Mouse (Mus musculus): ENCODE results near the gene Sycn.

The Sycn gene

DNA sequence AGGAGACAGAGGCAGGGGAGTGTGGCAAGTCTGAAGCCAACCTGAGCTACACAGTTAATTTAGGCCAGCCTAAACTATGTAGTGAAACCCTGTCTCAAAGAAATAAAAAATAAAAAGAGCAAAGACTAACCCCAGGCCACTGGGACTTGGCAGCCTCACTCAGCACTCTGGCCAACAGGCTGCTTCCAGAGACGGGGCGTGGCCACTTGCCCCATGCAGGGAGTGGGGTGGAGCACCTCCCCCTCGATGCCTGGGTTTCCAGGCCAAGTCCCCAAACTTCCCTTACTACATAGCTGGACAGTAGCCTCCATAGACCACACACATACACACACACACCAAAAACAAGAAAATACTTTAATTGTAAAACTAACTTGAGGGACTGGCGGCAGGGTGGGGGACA lies 17.8 kb downstream of the Sycn start:
- DNase-seq (ENCODE audit: low spot score) = peak; percentile 82

DNA sequence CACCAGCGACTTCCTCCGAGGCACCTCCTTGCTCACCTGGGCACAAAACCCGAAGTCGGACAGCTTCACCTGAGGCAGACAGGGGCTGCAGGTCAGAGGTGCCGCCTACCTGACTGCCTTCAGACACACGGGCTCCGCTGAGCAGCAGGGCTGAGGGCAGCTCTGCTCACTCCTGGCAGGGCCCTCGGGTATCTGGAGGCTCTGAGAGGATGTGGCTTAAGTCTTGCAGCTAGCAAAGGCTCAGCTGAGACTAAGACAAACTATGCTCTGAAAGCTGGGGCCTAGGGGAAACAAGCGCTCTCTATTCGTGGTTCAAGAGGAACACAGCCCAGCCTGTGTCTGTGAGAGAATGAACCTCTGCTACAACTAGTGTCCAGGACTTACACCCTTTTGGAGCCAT lies 20.2 kb downstream of the Sycn start:
- DNase-seq (ENCODE audit: low spot score) = no peak

DNA sequence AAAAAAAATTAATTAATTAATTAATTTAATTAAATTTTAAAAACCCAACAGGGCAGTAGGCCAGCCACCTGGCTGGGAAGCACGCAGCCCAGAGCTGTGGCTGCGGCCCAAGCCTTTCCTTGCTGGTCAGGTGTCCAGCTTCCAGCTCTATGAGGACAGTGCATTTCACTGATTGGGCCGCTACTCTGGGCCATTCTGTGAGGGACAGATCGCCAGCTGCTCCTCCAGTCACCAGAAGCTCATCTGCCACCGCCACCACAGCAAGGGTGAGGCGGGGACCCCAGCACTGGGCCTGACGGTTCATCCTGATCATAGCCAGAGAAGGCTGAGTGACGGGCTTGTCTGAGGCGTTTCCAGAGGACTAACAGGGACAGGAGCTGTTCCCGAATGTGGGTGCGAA lies 21.3 kb downstream of the Sycn start:
- DNase-seq (ENCODE audit: low spot score) = no peak

DNA sequence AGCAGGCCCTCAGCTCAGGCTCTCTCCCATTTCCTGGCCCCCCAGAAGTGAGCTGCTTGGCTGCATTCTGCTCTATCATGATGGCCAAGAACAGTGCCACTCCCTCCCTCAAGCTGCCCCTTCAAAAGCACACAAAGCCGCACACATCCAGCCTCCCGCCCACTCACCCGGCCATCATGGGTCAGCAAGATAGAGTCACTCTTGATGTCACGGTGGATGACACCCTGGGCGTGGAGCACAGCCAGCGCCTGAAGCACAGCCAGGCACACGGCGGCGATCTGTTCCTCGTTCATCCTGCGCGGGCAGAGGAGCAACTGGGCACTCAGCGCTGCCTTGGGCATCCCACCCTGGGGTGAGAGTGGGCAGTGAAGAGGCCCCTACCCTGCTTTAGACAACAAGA lies 21.7 kb downstream of the Sycn start:
- no peak for DNase-seq (ENCODE audit: low spot score)

DNA sequence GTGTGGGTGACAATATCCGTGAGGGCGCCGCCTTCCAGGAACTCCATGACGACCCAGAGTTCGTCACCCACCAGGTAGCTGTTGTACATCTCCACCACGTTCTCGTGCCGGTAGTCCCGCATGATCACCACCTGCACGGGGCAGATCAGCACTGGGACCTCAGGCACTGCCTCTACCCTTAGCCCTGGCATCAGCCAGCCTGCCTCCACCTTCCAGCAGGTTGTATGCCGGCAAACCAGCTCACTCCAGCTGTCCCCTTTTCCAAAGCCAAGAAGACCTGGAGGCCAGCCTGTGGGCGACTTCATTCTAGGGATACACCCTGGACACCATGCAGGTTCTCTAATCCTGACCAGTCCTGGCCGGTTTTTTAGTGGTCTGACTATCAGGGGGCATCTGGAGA lies 22.3 kb downstream of the Sycn start:
- no peak for DNase-seq (ENCODE audit: low spot score)

DNA sequence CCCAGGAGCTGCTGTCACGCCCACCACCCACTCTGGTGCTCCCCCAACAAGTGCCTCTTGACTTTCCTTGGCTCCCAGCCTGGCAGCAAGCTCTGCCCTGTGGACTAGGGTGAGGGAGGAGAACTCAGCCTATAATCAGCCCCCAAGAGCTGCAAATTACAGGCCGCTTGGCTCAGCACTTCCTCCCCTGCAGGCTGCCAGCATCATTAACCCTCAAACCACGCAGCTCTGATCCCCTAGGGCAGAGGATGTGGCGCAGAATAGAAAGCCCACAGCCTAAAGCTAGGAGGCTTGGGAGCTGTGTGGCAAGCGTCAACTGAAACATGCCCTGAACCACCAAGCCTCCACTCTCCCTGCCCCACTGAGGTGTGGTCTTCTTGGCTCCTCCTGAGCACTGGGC lies 24.7 kb downstream of the Sycn start:
- DNase-seq (ENCODE audit: low spot score) = no peak

DNA sequence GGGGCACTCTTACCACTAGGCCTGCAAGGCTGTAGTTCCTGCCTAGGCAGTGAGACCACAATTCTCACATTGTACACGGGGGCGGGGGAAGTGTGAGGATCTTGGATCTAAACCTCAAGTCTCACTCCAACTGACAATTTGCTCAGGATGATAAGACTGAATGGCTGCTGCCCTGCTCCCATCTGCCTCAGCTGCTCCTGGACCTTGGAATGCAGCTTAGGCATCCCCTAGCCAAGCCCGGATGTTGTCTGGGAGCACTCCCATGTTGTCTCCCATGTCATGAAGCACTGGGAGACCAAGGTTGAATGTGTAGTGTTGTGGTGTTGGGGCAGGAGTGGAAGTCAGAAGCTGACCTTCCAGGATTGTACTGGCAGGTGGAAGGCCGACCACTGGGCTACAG lies 26.9 kb downstream of the Sycn start:
- DNase-seq (ENCODE audit: low spot score) = no peak

DNA sequence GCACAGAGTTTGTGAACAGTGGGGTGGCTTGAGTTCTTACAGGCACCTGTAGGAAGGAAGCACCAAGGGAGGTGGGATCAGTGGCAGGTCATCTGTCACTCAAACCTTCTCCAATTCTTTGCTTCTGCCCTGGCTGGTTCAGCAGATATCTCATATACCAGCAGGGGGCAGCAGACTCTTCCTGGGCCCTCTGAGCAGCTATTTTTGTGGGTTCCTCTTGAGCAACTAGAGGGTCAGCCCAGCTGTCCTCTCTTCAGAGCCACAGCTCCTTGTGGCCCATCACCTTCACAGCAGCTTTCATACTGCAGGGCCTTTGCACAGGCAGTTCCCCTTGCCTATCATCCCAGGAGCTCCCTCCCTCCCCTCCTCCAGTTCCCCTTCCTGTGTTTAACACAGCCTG lies 27.6 kb downstream of the Sycn start:
- DNase-seq (ENCODE audit: low spot score) = peak; percentile 65

DNA sequence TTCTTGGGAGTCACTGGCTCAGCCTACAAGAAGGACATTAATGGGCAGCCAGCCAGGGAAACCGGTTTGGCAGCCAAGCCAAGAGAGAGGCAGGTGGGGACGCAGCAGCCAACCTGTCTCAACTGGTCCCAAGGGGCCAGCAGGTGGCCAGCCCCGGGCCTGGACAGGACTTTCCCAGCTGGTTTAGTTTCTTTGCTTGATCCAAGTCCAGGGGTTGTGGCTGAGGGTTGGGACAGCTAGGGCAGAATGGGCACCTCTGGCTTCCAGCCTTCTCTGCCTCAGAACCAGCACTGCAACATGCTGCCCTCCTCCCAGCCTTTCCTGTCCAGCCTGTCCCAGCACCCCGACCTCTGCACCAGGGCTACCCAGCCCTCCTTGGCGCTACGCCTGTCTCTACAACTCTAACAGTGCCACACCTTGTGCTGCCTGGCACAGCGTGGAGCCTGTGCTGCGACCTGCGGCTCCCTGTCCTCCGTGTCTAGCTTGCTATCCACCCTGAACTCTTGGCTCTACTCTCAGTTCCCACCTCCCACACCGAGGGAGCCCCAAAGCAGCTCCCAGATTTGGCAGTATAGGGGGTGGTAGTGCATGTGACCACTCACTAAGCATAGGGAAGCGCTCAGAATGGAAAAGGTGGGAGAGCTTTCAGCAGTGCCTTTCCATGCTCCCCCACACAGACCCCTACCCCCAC lies 29.8 kb downstream of the Sycn start:
- DNase-seq (ENCODE audit: low spot score) = peak; percentile 9

DNA sequence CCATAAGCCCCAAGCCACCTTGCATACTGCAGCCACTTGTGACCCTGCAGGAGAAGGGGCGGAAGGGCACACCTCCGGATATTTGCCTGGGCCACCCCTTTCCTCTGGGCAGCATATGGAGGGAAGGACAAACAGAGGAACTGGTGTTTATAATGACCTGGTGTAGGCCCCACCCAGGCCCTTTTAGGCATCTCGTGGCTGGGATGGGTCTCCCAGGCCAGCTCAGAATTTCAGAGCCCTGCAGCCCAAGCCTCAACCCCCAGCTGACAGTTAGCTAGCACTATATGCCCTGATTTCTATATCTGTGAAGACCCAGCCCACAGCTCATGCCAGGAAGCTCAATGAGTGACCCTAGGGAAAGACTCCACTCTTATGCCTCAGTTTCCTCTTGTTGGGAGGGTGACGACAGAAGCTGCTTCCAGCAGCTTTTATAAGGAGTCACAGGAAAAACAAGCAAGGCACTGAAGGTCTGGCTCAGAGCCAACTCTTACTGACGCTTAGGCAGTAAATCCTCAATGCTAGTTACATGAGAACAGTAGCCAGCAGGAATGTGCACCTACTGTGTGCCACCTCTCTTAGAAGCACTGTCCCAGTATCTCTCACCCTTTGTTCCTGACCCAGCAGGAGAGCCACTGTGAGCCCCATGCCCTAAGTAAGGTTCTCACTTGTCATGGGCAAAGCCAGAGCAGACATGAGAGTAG lies 30.4 kb downstream of the Sycn start:
- peak; percentile 39 for DNase-seq (ENCODE audit: low spot score)

DNA sequence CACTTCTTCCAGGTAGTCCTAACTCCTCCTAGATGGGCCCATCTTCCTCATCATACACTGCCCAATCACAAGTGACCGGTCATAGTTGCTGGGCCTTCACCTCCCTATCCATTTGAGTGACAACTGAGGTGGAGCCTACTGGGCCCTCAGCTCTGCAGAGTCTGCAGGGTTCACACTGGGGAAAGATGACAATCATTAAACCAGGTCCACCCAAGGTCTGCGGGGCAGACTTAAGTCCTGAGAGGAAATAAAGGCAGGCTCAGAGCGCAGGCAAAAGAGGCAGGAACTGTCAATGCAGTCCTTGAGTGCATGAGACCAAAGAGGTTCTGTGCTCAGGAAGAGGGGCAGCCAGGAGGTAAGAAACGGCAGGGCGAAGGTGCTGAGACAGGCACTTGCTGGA lies 32.0 kb downstream of the Sycn start:
- no peak for DNase-seq (ENCODE audit: low spot score)

DNA sequence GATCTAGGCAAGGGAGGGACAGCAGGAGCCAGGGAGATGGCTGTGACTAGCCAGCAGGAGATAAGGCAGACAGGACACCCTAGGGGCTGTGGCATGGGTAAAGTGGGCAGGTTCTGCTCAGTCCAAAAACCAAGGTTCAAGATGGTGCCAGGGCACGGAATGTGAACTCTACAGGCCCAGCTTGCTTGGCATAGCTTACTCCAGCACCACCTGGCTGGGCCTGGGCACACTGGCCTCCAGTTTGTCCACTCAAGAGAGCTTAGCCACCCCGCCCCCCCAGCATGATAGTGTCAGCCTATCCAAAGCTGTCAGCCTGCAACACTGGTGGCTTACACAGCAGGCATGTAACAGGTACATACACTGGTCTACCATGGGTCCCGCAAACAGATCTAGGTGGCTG lies 32.6 kb downstream of the Sycn start:
- DNase-seq (ENCODE audit: low spot score) = no peak

DNA sequence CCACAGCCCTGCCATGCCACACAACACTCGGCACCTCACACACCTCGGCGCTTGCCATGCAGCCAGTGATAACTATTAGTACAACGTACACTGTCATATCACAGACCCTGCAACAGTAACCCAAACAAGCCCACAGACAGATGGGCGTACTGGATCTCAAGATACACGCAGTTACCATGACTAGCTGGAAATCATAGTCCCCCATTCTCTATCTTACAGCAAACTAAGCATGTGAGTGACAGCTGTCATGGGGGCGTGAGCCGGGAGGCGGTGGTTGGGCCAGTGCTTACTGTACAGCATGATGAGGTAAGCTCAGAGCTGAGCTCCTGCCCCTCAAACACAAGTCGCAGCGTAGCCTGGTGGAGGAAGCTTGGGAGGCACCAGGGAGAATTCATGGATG lies 34.9 kb downstream of the Sycn start:
- DNase-seq (ENCODE audit: low spot score) = no peak

DNA sequence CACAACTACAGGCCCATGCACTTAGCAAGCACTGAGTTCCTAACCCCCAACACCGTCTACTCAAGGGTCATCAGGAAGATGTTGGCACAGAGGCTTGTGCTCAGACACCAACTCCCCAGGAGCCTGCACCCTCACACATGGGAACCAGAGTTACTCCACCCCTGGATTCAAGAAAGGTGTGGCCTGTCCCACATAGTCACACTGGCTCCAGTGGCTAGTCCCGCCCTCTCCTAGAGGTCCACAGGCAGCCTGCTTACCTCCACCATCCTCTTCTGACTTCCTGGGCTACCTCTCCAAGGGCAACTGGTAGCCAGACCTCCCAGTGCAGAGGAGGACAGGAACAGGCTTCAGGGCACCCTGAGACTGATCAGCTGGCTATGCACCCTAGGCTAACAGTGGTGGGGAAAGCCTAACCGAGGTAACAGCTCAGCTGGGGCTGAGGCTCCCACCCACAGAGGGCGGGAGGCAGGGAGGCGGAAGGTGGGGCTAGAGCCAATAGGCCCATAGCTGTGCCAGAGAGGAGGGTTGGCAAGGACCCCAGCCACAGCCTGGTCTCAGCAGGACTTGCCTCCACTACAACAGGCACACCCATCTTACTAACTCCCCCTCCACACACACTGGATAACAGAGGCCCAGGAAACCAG lies 35.7 kb downstream of the Sycn start:
- DNase-seq (ENCODE audit: low spot score) = no peak

DNA sequence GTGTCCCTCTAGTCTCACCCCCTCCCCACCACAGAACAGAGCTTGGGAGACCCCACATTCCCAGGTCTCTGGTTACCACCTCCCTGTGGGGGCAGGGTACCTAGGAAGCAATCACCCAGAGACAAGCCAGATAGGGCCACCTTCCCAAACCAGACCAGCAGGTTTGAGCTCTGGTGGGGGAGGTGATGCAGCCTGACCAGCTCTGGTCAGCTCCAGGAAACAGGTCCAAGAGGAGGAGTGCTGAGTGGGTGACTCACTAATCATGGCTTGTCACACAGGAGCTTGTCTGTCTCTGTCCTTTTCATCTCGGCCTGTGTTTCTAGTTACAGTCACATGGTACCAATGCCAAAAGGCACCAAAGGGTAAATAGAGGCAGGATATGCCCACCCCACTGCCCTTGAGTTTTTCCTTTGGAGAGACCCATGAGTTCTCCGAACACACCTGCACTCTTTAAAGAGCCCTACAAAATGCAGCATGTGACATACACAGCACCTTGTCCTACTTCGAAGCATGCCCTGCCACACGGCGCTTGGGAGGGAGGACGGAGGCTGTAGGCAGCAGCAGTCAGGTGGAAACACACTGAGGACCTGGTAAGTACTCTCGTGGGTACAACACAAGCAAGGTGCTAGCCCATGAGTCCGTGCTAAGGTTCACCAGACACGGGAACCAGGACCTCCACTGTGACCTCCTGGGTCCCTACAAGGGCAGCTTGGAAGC lies 37.3 kb downstream of the Sycn start:
- no peak for DNase-seq (ENCODE audit: low spot score)

DNA sequence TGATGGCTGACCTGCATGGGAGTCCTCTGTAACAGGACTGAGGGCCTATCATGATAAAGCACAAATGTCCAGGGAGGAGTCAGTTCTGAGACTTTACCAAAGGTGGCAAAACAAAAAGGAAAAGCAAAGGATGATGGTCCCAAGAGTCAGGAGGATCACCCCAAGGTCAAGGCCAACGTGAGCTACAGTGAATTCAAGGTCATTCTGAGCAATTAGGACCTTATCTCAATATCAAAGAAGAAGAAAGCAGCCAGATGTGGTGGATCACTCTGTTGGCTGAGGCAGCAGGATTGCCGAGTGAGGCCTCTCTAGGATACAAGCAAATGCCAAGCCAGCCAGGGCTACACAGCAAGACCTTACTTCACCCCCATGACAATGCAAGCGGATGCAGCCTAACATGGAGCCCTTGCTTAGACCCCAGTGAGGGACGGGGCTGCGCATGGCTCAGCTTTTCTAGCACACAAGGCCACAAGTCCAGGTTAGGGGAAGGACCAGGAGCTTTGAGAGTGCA lies 37.9 kb downstream of the Sycn start:
- DNase-seq (ENCODE audit: low spot score) = no peak

DNA sequence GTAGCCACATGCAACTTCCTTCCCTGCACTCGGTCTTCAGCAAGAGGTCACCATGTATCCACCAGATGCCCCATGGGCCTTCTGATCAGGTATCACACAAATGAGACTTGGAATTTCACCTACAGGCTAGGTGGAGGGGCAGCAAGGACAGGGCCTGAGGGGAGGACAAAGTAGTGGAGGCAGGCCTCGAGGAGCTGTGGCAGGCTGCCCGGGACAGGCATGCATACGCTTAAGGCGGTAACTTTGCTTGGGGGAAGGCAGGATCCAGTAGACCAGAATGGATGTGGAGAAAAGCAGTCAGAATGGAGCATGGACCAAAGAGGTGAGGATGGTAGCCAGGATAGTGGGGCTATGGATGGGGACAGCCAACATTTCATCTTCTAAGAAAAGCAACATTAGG lies 39.1 kb downstream of the Sycn start:
- DNase-seq (ENCODE audit: low spot score) = no peak

DNA sequence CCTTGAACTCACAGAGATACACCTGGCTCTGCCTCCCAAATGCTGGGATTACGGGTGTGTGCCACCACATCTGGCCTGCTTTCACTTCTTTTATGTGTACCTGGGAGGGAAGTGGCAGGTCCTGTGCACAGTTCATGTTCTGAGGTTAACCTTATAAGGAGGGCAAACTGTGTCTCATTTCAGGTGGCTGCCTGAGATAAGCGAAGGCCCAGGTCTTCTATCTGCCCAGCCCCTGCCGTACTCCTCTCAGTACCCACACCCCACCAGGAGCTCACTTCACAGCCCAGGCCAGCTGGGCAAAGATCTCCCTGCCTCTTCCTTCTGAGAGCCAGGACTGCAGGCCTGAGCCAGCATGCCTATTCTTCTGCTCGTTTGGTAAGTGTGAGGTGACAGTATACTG lies 41.0 kb downstream of the Sycn start:
- no peak for DNase-seq (ENCODE audit: low spot score)

DNA sequence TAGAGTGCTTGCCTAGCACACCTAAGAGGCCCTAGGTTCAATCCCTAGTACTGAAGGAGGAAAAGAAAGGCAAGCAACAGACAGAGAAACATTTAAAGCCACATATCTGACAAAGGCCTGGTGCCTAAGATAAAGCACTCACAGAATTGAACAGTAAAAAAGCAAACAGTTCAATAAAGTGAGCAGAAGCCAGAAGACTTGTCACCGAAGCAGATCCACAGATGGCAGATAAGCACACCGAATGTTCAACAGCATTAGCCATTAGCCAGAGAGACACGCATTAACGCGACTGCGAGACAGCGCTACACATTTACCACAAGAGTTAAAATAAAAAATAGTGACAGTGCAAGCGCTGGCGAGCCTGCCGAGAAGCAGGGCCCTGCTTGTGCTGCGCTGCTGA lies 42.2 kb downstream of the Sycn start:
- DNase-seq (ENCODE audit: low spot score) = no peak

DNA sequence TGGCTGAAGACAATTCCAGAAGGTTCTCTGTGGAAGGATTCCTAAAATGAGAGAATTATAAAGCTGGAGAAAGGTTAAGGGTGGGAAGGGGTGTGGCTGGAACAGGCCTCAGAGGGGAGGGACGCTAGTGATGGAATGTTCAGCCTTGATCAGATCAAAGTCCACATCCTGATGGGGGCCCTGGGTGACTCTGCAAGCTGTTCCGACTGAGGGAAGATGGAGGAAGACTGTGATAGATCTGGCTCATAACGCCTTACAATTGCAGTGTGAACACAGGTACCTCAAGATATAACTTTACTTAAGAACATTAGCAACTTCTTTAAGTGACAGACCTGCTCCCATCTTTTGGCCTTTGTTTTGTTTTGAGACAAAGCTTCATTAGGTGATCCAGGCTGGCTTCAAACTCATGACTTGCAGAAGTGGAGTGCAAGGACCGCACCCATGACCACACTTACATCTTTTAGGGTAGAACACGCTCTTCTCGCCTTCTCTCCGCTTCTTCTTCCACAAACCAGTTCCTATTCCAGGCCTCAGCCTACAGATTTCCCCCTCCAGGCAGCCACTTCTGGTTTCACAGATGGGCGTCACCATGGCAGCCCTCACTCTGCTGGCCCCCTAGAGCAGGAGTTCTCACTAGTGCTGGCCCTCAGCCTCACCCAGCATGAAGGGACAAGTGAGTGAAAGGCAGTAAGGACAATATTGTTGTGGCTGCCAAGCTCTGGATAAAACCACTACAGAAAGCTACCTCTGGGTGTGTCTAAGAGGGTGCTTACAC lies 43.1 kb downstream of the Sycn start:
- no peak for DNase-seq (ENCODE audit: low spot score)

DNA sequence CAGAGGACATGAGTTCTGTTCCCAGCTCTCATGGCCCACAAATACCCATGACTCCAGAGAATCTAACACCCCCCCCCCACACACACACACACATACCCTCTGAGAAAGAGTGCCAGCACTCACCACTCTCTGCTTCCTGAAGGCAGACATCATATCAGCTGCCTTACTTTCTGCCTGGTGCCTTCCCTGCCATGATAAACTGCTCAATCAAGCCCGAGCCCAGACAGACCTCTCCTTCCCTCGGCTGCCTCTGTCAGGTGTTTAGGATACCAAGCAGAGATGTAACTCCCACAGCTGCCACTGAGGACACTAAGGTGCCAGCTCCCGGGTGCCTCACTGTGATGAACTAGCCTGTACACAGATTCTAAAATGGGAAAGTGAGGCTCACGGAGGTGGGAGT lies 43.8 kb downstream of the Sycn start:
- no peak for DNase-seq (ENCODE audit: low spot score)

DNA sequence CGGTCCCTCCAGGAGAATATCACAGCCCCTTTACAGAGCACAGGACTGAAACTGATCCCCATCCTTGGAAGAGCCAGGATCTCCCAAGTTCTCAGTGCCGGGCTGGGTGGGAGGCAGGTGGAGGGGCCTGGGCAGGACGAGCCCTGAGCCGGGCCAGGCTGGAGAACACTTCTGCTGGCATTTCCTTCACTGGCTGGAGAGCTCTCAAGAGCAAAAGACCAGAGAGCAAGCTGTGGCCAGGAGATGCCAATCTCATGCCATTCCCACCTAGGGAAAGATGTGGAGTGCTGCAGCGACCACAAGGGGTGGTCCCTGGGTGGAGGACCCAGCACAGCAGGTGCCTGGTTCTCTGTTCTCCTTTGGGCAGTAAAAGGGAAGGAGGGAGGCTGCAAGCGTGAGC lies 44.3 kb downstream of the Sycn start:
- no peak for DNase-seq (ENCODE audit: low spot score)
